Mouse (Mus musculus): Measurements from ENCODE around the gene Pitpnm2. TPM values are rescaled to one million over a fixed set of nuclear protein-coding genes. Genes with fewer than 3 reads are reported as not detected.

The Pitpnm2 gene
- polyA plus RNA-seq, 1 experiment from 2014 or later, result 5.1 TPM

DNA sequence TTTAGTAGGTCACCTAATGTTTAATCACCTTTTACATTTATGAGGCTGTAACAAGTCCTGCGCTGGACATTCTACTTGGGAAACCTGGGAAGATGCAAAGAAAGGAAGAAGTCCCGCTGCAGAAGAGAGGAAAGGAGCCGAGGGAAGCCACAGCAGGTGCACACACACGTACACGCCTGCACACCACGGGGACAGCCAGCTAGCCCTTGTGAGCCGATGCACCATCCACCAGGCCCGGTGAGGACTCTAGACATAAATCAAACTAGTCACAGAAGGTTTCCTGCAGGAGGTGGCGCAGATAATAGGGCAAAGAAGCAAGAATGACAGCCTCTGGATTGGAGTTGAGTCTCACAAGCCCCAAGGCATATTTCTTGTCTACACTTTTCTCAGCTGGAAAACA lies 19.1 kb downstream of the Pitpnm2 start:
- H3K4me3 ChIP-seq (replicated peaks), result no peak overlapping the region
- ATAC-seq (ENCODE audit: insufficient read depth, low FRiP score, low read depth), result no peak
- H3K4me2 ChIP-seq, result no peak overlapping the region
- H3K4me1 ChIP-seq, result peaks cover 22% of the 10 kb centered on the region
- no peak overlapping the region for H3K9ac ChIP-seq
- H3K9me3 ChIP-seq, result no peaks in the 10 kb centered on the region
- H3K27me3 ChIP-seq (replicated peaks), result no peaks in the 10 kb centered on the region
- 74% methylated on average over 9 of the region's 9 CpGs for WGBS
- no peaks in the 10 kb centered on the region for H3K36me3 ChIP-seq
- no peak overlapping the region for H3K27ac ChIP-seq

DNA sequence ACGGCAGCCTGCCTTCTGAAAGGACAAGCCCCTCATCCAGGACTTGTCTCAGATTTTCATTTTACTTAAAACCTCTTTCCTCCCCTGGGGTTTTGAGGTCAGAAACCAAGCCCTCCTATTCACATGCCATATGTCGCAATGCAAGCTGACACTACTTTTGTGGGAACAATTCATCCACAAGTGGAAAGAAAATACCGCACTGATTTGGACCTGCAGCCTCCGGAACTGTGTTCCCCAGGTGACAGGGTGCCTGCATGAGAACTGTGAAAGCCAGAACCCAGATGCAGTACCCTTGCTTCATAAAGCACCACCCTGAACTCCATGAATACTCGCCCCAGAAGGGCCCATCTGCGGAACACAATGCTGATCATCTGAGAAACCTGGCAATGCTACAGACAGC lies 22.4 kb downstream of the Pitpnm2 start:
- H3K4me2 ChIP-seq, result no peak overlapping the region
- 67% methylated on average over 6 of the region's 6 CpGs for WGBS
- H3K9me3 ChIP-seq, result no peaks in the 10 kb centered on the region
- no peak overlapping the region for H3K9ac ChIP-seq
- no peak overlapping the region for H3K4me3 ChIP-seq (replicated peaks)
- peaks cover 5% of the 10 kb centered on the region for H3K4me1 ChIP-seq
- ATAC-seq (ENCODE audit: insufficient read depth, low FRiP score, low read depth), result no peak
- H3K27ac ChIP-seq, result no peak overlapping the region
- no peaks in the 10 kb centered on the region for H3K36me3 ChIP-seq
- H3K27me3 ChIP-seq (replicated peaks), result no peaks in the 10 kb centered on the region

DNA sequence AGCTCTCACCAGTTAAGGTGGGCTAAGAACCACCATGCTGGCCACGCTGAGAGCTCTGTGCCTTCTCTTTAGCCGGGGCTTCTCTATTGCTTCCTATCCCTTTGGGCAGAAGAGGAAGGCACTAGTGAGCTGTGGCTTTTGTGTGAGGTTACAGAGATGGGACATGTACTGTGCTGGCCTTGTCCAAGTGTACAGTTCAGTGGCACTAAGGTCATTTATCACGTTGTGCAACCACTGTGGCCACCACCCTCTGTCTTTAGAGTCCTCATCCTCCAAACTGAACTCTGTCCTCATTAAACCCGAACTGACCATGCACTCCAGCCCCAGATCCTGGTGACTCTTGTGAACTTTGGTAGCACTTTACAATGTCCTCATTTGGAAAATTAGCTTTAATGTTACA lies 23.1 kb downstream of the Pitpnm2 start:
- H3K9me3 ChIP-seq, result no peaks in the 10 kb centered on the region
- H3K4me3 ChIP-seq (replicated peaks), result no peak overlapping the region
- 0 out of 2 replicates have a peak, but pooled peaks have one; percentile 19 for ATAC-seq (ENCODE audit: insufficient read depth, low FRiP score, low read depth)
- no peak overlapping the region for H3K9ac ChIP-seq
- no peaks in the 10 kb centered on the region for H3K27me3 ChIP-seq (replicated peaks)
- no peaks in the 10 kb centered on the region for H3K36me3 ChIP-seq
- no peak overlapping the region for H3K27ac ChIP-seq
- no peak overlapping the region for H3K4me2 ChIP-seq
- H3K4me1 ChIP-seq, result peaks cover 11% of the 10 kb centered on the region
- WGBS, result 80% methylated on average over 4 of the region's 4 CpGs

DNA sequence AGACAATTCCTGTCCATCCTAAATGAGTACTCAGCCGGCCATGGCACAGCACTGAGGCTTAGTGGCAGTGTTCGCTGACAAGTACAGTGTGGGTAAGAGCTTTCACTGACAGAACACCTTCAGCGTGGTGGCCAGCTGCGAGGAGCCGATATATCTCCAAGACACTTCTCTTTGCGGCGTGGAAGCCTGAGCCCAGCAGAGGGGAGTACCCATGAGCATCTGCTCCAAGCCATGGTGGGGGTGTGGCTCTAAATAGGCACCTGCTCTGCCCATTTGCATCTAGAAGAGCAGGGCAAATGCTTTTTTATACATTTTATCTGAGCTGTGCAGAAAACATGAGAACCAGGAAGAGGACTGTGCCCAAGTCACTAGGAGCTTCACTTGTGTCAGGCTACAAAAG lies 23.7 kb downstream of the Pitpnm2 start:
- H3K9me3 ChIP-seq, result no peaks in the 10 kb centered on the region
- peaks cover 14% of the 10 kb centered on the region for H3K4me1 ChIP-seq
- ATAC-seq (ENCODE audit: insufficient read depth, low FRiP score, low read depth), result no peak
- H3K27me3 ChIP-seq (replicated peaks), result no peaks in the 10 kb centered on the region
- H3K27ac ChIP-seq, result no peak overlapping the region
- no peak overlapping the region for H3K9ac ChIP-seq
- H3K4me3 ChIP-seq (replicated peaks), result no peak overlapping the region
- no peak overlapping the region for H3K4me2 ChIP-seq
- WGBS, result 90% methylated on average over 7 of the region's 7 CpGs
- no peaks in the 10 kb centered on the region for H3K36me3 ChIP-seq

DNA sequence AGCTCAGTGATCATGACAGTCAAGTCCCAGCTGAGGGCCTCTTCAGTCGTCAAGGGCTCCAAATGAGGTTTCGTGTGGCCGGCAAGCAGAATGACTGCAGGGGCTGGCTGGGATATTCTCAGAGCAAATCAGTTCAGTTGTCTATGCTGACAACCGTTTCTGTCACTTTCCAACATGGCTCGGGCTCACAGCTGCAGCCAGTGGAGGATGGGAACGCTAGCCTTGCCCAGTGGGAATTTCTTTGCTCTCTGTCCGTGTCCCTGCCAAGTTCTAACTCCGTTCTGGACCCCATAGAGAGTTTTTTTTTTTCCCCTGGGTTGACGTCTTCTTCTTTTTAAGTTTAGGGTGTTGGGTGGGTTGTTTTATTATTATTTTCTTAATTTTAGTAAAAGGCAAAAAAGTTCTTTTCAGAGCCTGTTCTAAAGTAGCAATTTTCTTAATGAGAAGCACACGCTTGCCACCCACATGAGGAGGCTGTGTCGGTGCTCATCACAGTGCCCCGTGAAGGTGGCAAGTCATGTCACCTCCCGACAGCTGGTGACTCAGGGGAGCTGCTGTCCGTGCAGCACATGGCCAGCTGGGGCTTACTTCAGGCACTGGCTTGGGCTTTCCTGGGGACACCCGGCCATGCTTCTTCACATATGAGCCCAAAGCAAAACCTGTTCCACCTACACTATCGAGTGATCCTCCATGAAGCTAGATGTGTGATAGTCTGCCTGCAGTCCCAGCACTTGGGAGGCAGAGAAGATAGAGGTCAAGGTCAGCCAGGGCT lies 25.1 kb downstream of the Pitpnm2 start:
- no peaks in the 10 kb centered on the region for H3K27me3 ChIP-seq (replicated peaks)
- H3K36me3 ChIP-seq, result no peaks in the 10 kb centered on the region
- no peak overlapping the region for H3K9ac ChIP-seq
- no peak overlapping the region for H3K4me2 ChIP-seq
- H3K4me3 ChIP-seq (replicated peaks), result no peak overlapping the region
- H3K27ac ChIP-seq, result no peak overlapping the region
- no peak for ATAC-seq (ENCODE audit: insufficient read depth, low FRiP score, low read depth)
- no peaks in the 10 kb centered on the region for H3K9me3 ChIP-seq
- H3K4me1 ChIP-seq, result peaks cover 14% of the 10 kb centered on the region
- WGBS, result 66% methylated on average over 16 of the region's 16 CpGs

DNA sequence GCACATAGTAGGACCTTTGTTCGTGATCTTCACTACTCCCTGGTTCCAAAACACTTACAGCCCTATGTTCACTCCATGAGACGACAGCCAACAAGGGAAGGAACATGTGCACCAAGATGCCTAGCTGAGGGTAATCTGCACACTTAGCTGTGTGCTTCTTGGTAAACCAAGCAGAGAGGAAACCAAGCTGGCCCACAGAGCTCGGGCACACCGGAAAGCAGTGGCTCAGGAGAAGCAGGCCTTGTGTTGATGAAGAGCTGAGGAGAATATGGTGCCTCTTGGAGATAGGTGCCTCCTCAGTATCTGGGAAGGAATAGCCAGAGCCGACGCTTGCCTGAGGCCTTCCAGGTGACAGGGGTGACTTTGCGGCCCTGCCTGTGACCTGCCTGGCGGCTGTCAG lies 26.0 kb downstream of the Pitpnm2 start:
- no peak overlapping the region for H3K27ac ChIP-seq
- peaks cover 14% of the 10 kb centered on the region for H3K4me1 ChIP-seq
- no peaks in the 10 kb centered on the region for H3K36me3 ChIP-seq
- no peak overlapping the region for H3K4me3 ChIP-seq (replicated peaks)
- no peaks in the 10 kb centered on the region for H3K27me3 ChIP-seq (replicated peaks)
- no peaks in the 10 kb centered on the region for H3K9me3 ChIP-seq
- no peak overlapping the region for H3K9ac ChIP-seq
- no peak overlapping the region for H3K4me2 ChIP-seq
- ATAC-seq (ENCODE audit: insufficient read depth, low FRiP score, low read depth), result no peak
- WGBS, result 75% methylated on average over 8 of the region's 8 CpGs

DNA sequence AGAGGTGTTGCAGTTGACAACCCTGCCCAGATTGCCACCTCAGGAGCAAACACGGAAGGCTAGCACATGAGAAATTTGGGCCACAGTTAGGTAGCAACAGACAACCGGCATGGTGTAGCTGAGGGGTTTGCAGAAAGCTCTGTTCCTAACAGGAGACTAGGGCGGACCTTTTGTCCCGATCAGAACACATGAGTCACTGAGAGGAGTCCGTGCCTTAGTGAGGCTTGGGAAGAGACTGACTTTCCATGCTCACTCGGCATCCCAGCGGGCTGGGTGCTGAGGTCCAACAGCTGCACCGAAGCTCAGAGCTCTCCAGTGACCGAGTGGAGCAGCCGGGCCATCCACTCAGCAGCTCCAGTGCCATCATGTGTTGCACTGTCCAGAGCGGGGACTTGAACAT lies 26.9 kb downstream of the Pitpnm2 start:
- Histone ChIP-seq H3K4me1 (peaks cover 14% of the 10 kb centered on the region), H3K4me2 (no peak overlapping the region), H3K36me3 (no peaks in the 10 kb centered on the region), H3K9ac (no peak overlapping the region), H3K27me3 (replicated peaks) (no peaks in the 10 kb centered on the region), H3K4me3 (replicated peaks) (no peak overlapping the region), H3K27ac (no peak overlapping the region), H3K9me3 (no peaks in the 10 kb centered on the region)
- WGBS, result 76% methylated on average over 11 of the region's 11 CpGs
- no peak for ATAC-seq (ENCODE audit: insufficient read depth, low FRiP score, low read depth)

DNA sequence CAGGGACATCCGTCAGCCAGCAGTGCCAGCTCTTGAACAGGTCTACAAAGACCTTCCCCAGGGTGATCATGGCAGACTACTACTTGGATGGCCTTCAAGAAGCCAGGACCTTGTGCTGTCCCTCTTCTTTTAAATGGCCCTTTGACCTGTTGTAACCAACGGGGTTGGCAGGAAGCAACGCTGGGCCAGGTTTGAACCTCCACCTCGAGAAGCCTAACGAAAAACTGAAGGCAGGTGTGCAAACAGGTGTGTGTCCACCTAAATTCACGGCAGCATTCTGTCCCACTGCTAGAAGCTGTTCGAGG lies 27.9 kb downstream of the Pitpnm2 start:
- Histone ChIP-seq H3K9ac (no peak overlapping the region), H3K27me3 (replicated peaks) (no peaks in the 10 kb centered on the region), H3K27ac (peak overlapping the region; percentile 23; the same call in 1 of the 2 replicates), H3K4me2 (no peak overlapping the region), H3K9me3 (no peaks in the 10 kb centered on the region), H3K4me1 (peaks cover 14% of the 10 kb centered on the region), H3K36me3 (no peaks in the 10 kb centered on the region), H3K4me3 (replicated peaks) (no peak overlapping the region)
- ATAC-seq (ENCODE audit: insufficient read depth, low FRiP score, low read depth), result no peak
- 70% methylated on average over 7 of the region's 7 CpGs for WGBS

DNA sequence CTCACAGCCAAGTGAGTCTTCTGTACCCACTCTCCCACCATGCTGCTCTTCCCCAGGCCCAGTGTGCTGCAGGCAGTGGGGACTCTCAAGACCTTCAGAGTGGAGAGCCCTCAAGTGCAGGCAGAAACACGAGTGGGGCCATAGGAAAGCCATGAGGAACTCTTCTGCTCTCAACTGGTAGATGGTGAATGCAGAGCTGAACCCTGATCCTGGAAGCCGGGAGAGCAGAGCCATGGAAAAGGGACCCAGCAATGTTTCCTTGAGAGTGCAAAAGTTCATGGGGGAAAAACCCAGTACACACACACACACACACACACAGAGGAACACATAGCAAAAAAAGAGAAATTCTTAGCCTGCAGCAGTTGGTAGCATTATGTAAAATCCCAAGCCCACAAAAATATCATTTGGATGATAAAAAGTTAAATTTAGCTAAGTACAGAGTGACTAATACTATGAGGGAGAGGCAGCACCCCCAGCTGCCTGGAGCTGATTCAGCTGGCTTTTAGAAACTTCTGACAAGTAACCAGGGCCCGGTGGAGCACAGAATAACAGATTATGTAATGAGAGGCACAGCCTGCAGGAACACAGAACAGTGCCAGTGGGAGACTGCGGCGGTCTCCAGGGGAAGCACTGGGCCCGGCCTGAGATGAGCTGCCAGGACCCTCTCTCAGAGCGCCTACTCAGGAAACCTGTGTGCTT lies 28.4 kb downstream of the Pitpnm2 start:
- no peaks in the 10 kb centered on the region for H3K9me3 ChIP-seq
- 44% methylated on average over 7 of the region's 7 CpGs for WGBS
- H3K4me2 ChIP-seq, result no peak overlapping the region
- peak overlapping the region; percentile 23 for H3K27ac ChIP-seq
- no peak overlapping the region for H3K9ac ChIP-seq
- H3K4me1 ChIP-seq, result peaks cover 14% of the 10 kb centered on the region; the same call in 1 of the 2 replicates
- no peaks in the 10 kb centered on the region for H3K36me3 ChIP-seq
- no peak overlapping the region for H3K4me3 ChIP-seq (replicated peaks)
- no peaks in the 10 kb centered on the region for H3K27me3 ChIP-seq (replicated peaks)
- no peak for ATAC-seq (ENCODE audit: insufficient read depth, low FRiP score, low read depth)

DNA sequence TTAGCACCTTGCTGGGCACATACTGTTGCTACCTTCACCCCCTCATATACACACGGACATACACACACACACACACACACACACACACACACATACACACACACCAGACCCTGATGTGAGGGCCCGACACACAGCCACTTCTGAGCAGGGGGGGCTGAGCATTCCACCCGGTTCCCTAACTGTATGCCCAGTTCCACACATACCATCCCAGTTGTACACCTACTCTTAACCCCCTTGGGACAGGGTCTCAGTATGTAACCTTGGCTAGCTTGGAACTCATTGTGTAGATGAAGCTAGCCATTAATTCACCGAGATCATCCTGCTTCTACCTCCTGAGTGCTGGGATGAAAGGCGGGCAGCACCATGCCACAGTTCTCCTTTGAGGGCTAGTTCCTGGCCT lies 29.0 kb downstream of the Pitpnm2 start:
- Histone ChIP-seq H3K4me2 (no peak overlapping the region), H3K27me3 (replicated peaks) (no peaks in the 10 kb centered on the region), H3K9ac (no peak overlapping the region), H3K4me3 (replicated peaks) (no peak overlapping the region), H3K36me3 (no peaks in the 10 kb centered on the region), H3K4me1 (peaks cover 14% of the 10 kb centered on the region; the same call in 1 of the 2 replicates), H3K9me3 (no peaks in the 10 kb centered on the region), H3K27ac (0 out of 2 replicates have a peak overlapping the region, but pooled peaks have one; percentile 23)
- no peak for ATAC-seq (ENCODE audit: insufficient read depth, low FRiP score, low read depth)
- WGBS, result 87% methylated on average over 5 of the region's 5 CpGs

DNA sequence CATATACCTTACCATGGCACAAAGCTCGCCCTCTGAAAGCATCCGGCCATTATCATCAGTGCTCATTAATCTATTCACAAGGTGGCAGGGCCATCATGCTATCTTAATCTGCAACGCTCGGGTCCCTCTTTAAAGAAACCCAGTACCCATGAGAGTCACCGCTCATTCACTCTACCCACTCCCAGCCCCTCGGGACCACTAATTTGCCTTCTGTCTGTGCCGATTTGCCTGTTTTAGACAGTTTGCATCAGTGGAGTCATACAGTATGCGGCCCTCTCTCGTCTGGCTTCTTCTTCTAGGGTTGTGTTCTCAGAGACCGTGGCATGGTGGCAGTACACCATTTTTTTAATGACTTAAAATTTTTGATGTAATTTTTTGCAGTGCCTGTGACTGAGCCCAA lies 30.1 kb downstream of the Pitpnm2 start:
- Histone ChIP-seq H3K4me2 (no peak overlapping the region), H3K4me1 (peaks cover 14% of the 10 kb centered on the region; the same call in 1 of the 2 replicates), H3K27ac (no peak overlapping the region), H3K36me3 (no peaks in the 10 kb centered on the region), H3K9ac (no peak overlapping the region), H3K9me3 (no peaks in the 10 kb centered on the region), H3K4me3 (replicated peaks) (no peak overlapping the region), H3K27me3 (replicated peaks) (no peaks in the 10 kb centered on the region)
- WGBS, result 83% methylated on average over 10 of the region's 10 CpGs
- no peak for ATAC-seq (ENCODE audit: insufficient read depth, low FRiP score, low read depth)

DNA sequence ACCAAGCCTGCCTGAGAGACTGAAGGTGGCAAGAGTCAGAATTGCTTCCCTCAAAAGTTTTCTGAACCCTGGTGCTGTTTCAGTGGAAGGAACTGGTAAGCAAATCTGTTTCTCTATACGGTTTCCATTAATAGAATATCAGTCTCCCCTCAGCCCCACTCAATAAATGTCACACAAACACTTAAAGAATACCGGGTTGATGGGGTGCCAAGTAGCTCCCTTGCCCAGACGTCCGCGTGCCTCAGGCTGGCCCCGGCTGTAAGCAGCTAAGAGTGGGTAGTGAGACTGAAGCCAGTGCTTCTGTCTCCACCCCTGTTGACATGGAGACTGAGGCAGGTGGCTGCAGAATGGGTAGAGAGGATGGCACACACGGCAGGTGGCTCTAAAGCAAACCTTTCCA lies 30.6 kb downstream of the Pitpnm2 start:
- Histone ChIP-seq H3K4me3 (replicated peaks) (no peak overlapping the region), H3K36me3 (no peaks in the 10 kb centered on the region), H3K27ac (no peak overlapping the region), H3K27me3 (replicated peaks) (no peaks in the 10 kb centered on the region), H3K9me3 (no peaks in the 10 kb centered on the region), H3K9ac (no peak overlapping the region), H3K4me2 (no peak overlapping the region), H3K4me1 (peaks cover 14% of the 10 kb centered on the region; the same call in 1 of the 2 replicates)
- 68% methylated on average over 7 of the region's 7 CpGs for WGBS
- ATAC-seq (ENCODE audit: insufficient read depth, low FRiP score, low read depth), result no peak
